Mouse (Mus musculus): ENCODE results near the gene Fbxw7. TPM values are rescaled to one million over a fixed set of nuclear protein-coding genes. Genes with fewer than 3 reads are reported as not detected.
A peak's percentile ranks its signal among the peaks of the same experiment; 100 is the strongest.

Gene Fbxw7
- 8.5 and 9.1 TPM in 2 replicates for polyA plus RNA-seq (2016; fragmentation: Nextera tagmentation; extraction: Ambion mirVana)

DNA sequence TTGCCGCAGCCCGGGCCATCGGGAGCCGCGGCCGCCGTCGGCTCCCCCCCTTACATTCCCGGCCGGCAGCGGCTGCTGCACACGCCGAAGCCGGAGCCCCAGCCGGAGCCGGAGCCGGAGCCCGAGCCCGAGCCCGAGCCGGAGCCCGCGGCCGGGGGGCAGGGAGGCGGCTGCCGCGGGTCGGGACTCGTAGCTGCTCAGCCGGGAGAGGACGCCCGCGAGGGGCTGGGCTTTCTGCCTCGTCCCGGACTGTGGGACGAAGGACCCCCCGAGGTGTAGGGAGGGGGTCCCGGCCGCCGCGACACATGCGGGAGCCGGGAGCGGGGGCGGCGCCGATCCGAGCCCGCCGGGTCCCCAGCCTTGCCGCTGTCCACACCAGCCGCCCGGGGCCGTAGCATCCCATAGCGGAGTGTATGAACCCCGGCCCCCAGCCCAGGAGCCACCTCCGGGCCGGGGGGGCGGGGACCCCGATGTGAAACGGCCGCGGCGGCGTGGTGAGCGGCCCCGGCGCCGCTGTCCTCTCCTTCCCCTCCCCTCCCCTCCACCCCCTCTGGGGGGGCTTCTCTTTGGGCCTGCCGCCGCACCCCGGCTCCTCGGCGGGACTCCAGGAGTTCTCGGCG lies at the start of gene Fbxw7:
TSS of gene Fbxw7 (plus strand) at position 507 of the 620 bp plus-strand sequence.
- DNase-seq (ENCODE audit: low spot score): no peak
- under 1% methylated on average over 76 of the region's 76 CpGs for WGBS
- Histone ChIP-seq H3K4me1 (peaks cover 28% of the 10 kb centered on the region), H3K27ac (replicated peaks) (peak within 1 kb of the TSS; percentile 90), H3K9me3 (no peaks in the 10 kb centered on the region), H3K4me3 (peak within 1 kb of the TSS; percentile 98), H3K36me3 (replicated peaks) (peaks cover 5% of the 10 kb centered on the region), H3K27me3 (replicated peaks; ENCODE audit: low read depth, poor library complexity, severe bottlenecking) (no peaks in the 10 kb centered on the region)

DNA sequence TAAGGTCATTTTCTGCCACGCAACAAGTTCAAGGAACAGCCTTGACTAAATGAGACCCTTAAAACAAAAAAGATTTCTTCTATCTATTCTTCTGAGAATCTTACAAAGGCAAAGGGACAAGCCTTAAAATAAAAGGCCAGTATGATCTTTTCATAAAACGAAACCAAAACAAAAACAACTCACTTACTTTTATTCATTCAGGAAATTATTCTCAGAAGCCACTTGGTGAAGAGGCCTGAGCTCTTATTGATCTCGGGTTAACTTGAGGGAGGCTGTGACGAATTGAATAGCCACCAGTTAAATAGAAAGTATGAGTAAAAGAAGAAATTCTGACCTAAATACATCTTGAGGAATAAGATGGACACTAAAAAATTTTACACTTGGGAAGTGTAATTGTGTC lies 46.1 kb upstream of the Fbxw7 start:
- DNase-seq (ENCODE audit: low spot score): no peak
- H3K4me1 ChIP-seq: peaks cover under 1% of the 10 kb centered on the region; the same call in 1 of the 2 replicates
- 88% methylated on average over 4 of the region's 4 CpGs for WGBS

GRCm38 (mm10) chr3:84769411-84769810 lies 45.7 kb upstream of the Fbxw7 start:
- Histone ChIP-seq H3K9me3 (0 out of 2 replicates have a peak, but pooled peaks cover 2% of the 10 kb centered on the region), H3K27me3 (replicated peaks; ENCODE audit: low read depth, poor library complexity, severe bottlenecking) (no peaks in the 10 kb centered on the region), H3K36me3 (replicated peaks) (no peaks in the 10 kb centered on the region), H3K4me1 (peaks cover 5% of the 10 kb centered on the region), H3K4me3 (no peak overlapping the region), H3K27ac (replicated peaks) (no peak overlapping the region)
- no peak for DNase-seq (ENCODE audit: low spot score)
- WGBS: 83% methylated on average over 6 of the region's 6 CpGs

More for the DNA sequence above, 46.1 kb upstream of the Fbxw7 start:
- Histone ChIP-seq H3K9me3 (0 out of 2 replicates have a peak, but pooled peaks cover 2% of the 10 kb centered on the region), H3K27me3 (replicated peaks; ENCODE audit: low read depth, poor library complexity, severe bottlenecking) (no peaks in the 10 kb centered on the region), H3K4me3 (no peak overlapping the region), H3K27ac (replicated peaks) (no peak overlapping the region), H3K36me3 (replicated peaks) (no peaks in the 10 kb centered on the region)

DNA sequence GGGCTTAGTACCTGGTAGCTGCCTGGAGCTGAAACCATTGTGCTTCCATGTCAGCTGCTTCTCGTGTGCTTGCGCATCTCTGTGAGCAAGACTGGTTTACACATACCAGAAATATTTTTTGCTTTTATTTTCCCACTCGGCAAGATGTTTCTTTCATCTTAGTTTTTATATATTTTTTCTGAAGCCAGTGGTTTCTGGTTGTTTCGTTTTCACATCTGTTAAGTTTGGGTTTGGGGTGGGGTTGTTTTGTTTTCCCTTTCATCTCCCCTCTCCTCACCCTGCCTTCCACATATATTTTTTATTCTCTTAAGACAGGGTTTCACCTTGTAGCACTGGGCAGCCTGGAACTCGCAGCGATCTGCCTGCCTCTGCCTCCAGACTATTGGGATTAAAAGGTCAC lies 44.5 kb upstream of the Fbxw7 start:
- no peak overlapping the region for H3K27ac ChIP-seq (replicated peaks)
- no peak for DNase-seq (ENCODE audit: low spot score)
- 0 out of 2 replicates have a peak, but pooled peaks cover 2% of the 10 kb centered on the region for H3K9me3 ChIP-seq
- no peaks in the 10 kb centered on the region for H3K36me3 ChIP-seq (replicated peaks)
- H3K27me3 ChIP-seq (replicated peaks; ENCODE audit: low read depth, poor library complexity, severe bottlenecking): no peaks in the 10 kb centered on the region
- peaks cover 12% of the 10 kb centered on the region for H3K4me1 ChIP-seq
- no peak overlapping the region for H3K4me3 ChIP-seq
- 94% methylated on average over 6 of the region's 6 CpGs for WGBS

GRCm38 (mm10) chr3:84771980-84772379 lies 43.1 kb upstream of the Fbxw7 start:
- DNase-seq (ENCODE audit: low spot score): no peak
- 72% methylated on average over 2 of the region's 2 CpGs for WGBS
- H3K27ac ChIP-seq (replicated peaks): no peak overlapping the region
- no peak overlapping the region for H3K4me3 ChIP-seq
- H3K4me1 ChIP-seq: peaks cover 22% of the 10 kb centered on the region
- H3K9me3 ChIP-seq: 0 out of 2 replicates have a peak, but pooled peaks cover 2% of the 10 kb centered on the region
- H3K27me3 ChIP-seq (replicated peaks; ENCODE audit: low read depth, poor library complexity, severe bottlenecking): no peaks in the 10 kb centered on the region
- H3K36me3 ChIP-seq (replicated peaks): no peaks in the 10 kb centered on the region

- Histone ChIP-seq H3K9me3 (0 out of 2 replicates have a peak, but pooled peaks cover 2% of the 10 kb centered on the region), H3K4me1 (peaks cover 22% of the 10 kb centered on the region), H3K4me3 (no peak overlapping the region), H3K27me3 (replicated peaks; ENCODE audit: low read depth, poor library complexity, severe bottlenecking) (no peaks in the 10 kb centered on the region), H3K27ac (replicated peaks) (no peak overlapping the region), H3K36me3 (replicated peaks) (no peaks in the 10 kb centered on the region)
- 40% methylated on average over 8 of the region's 8 CpGs for WGBS
- DNase-seq (ENCODE audit: low spot score): peak; percentile 11
Observed at GRCm38 (mm10) chr3:84774246-84775066, 40.6 kb upstream of the Fbxw7 start.

DNA sequence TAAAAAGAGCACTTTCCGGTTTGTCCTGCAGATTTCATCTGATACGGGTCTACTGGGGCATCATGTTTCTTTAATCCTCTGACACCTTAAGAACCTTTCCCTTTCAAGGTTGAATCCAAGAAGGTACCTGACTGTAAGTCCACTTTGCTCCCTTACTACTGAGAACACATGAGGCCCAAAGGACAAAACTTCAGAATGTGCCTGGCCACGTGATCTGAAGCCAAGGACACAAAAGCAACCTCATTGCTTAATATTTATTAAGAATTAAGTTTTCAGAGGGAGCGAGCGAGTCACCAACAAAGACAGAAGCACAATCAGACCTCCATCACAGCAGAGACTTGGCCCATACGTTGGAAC lies 40.0 kb upstream of the Fbxw7 start:
- 0 out of 2 replicates have a peak overlapping the region, but pooled peaks have one; percentile 24 for H3K27ac ChIP-seq (replicated peaks)
- WGBS: 75% methylated on average over 6 of the region's 6 CpGs

DNA sequence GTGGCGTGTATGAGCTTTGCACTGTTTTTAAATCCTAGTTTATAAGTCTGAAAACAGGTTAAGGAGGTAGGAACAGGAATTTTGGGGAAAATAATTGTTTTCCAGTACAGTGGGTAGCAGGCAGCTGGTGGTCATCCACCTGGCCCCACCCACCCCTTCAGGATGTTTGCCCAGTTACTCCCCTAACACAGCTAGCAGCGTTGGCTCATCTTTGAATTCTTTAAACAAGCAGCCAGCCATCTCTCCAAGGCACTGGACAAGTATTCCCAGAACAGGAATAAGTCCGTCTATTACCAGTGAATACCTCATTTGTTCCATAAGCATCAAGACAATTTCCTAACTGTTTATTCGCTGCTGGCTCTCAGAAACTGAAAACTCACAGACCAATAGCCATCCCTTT lies 39.5 kb upstream of the Fbxw7 start:
- Histone ChIP-seq H3K36me3 (replicated peaks) (no peaks in the 10 kb centered on the region), H3K27me3 (replicated peaks; ENCODE audit: low read depth, poor library complexity, severe bottlenecking) (no peaks in the 10 kb centered on the region), H3K4me1 (peaks cover 22% of the 10 kb centered on the region), H3K9me3 (0 out of 2 replicates have a peak, but pooled peaks cover 2% of the 10 kb centered on the region), H3K4me3 (no peak overlapping the region), H3K27ac (replicated peaks) (no peak overlapping the region)
- 62% methylated on average over 4 of the region's 4 CpGs for WGBS
- DNase-seq (ENCODE audit: low spot score): no peak

More for the DNA sequence above, 40.0 kb upstream of the Fbxw7 start:
- no peaks in the 10 kb centered on the region for H3K27me3 ChIP-seq (replicated peaks; ENCODE audit: low read depth, poor library complexity, severe bottlenecking)
- 0 out of 2 replicates have a peak, but pooled peaks cover 2% of the 10 kb centered on the region for H3K9me3 ChIP-seq
- H3K36me3 ChIP-seq (replicated peaks): no peaks in the 10 kb centered on the region
- peaks cover 22% of the 10 kb centered on the region for H3K4me1 ChIP-seq
- DNase-seq (ENCODE audit: low spot score): no peak
- H3K4me3 ChIP-seq: no peak overlapping the region

DNA sequence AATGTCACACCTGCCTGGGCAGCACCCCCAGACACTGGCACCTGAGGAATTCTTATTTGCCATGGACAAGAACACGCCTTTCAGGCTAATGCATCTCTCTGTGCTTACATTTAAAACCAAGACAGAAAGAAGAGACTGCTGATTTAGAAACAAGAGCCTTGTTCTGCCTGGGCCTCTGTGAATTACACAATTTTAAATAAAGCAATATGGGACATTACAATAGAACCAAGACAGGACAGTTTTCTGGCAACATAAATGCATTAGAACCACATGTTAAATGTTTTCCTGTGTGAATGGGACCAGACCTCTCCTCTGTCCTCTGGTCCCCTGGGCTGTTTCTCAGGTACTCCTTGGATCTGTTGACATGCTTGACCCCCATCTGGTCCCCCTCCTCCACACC lies 39.0 kb upstream of the Fbxw7 start:
- 82% methylated on average over 1 of the region's 1 CpGs for WGBS
- Histone ChIP-seq H3K4me3 (no peak overlapping the region), H3K27ac (replicated peaks) (no peak overlapping the region), H3K9me3 (0 out of 2 replicates have a peak, but pooled peaks cover 2% of the 10 kb centered on the region), H3K27me3 (replicated peaks; ENCODE audit: low read depth, poor library complexity, severe bottlenecking) (no peaks in the 10 kb centered on the region), H3K36me3 (replicated peaks) (no peaks in the 10 kb centered on the region), H3K4me1 (peaks cover 22% of the 10 kb centered on the region)
- DNase-seq (ENCODE audit: low spot score): no peak

- Histone ChIP-seq H3K36me3 (replicated peaks) (no peaks in the 10 kb centered on the region), H3K27me3 (replicated peaks; ENCODE audit: low read depth, poor library complexity, severe bottlenecking) (no peaks in the 10 kb centered on the region), H3K27ac (replicated peaks) (no peak overlapping the region), H3K4me3 (no peak overlapping the region), H3K4me1 (no peaks in the 10 kb centered on the region), H3K9me3 (peaks cover 15% of the 10 kb centered on the region)
- WGBS: 94% methylated on average over 4 of the region's 4 CpGs
- DNase-seq (ENCODE audit: low spot score): no peak
Observed at GRCm38 (mm10) chr3:84787914-84788313, 27.2 kb upstream of the Fbxw7 start.

GRCm38 (mm10) chr3:84804036-84804435 lies 11.0 kb upstream of the Fbxw7 start:
- 74% methylated on average over 9 of the region's 9 CpGs for WGBS
- no peaks in the 10 kb centered on the region for H3K36me3 ChIP-seq (replicated peaks)
- no peak for DNase-seq (ENCODE audit: low spot score)

DNA sequence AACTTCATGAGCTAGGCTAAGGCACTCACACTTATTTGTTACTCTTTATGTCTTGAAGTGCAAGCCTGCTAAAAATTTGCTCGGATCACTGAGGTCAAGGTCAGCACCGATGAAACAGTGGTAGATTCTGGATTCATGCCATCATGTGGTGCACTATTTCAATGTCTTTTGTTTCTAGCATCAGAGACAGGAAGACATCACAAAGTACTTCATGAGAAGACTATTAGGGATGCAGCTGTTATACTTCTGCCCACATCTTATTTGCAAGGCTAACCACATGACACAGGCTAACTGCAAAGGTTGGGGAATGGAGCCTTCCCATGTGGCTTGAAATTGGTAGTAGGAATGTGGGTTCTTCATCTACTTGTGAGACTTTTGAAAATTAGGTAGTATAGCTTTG lies 8.9 kb upstream of the Fbxw7 start:
- 86% methylated on average over 2 of the region's 2 CpGs for WGBS
- no peaks in the 10 kb centered on the region for H3K36me3 ChIP-seq (replicated peaks)

More at GRCm38 (mm10) chr3:84804036-84804435, 11.0 kb upstream of the Fbxw7 start:
- Histone ChIP-seq H3K27me3 (replicated peaks; ENCODE audit: low read depth, poor library complexity, severe bottlenecking) (no peaks in the 10 kb centered on the region), H3K27ac (replicated peaks) (no peak overlapping the region), H3K4me3 (no peak overlapping the region), H3K4me1 (no peaks in the 10 kb centered on the region), H3K9me3 (no peaks in the 10 kb centered on the region)

More for the DNA sequence above, 8.9 kb upstream of the Fbxw7 start:
- H3K4me1 ChIP-seq: no peaks in the 10 kb centered on the region
- H3K4me3 ChIP-seq: no peak overlapping the region
- H3K27me3 ChIP-seq (replicated peaks; ENCODE audit: low read depth, poor library complexity, severe bottlenecking): no peaks in the 10 kb centered on the region
- no peaks in the 10 kb centered on the region for H3K9me3 ChIP-seq
- H3K27ac ChIP-seq (replicated peaks): no peak overlapping the region
- DNase-seq (ENCODE audit: low spot score): no peak

Data from embryonic facial prominence, embryonic 10.5 days (tissue).